Mouse (Mus musculus): ENCODE results near the gene Fyttd1.

Gene Fyttd1

DNA sequence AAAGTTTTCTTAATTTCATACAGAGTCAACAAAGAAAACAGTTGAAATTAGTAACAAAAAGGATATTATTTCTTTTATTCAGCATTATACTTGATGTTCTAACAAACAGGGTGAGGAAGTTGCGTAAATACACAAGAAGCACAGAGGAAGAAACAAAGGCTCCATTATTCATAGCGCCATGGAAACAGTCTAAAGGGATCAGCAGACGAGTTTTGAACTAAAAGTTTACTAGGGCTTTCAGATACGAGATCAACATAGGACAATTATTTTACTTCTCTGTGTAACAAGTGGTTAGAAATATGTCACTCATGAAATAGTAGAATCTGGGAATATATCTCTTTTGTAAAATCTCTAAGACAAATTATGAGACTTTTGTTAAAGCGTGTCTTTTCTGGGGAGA lies 68.1 kb downstream of the Fyttd1 start:
- DNase-seq, result no peak

DNA sequence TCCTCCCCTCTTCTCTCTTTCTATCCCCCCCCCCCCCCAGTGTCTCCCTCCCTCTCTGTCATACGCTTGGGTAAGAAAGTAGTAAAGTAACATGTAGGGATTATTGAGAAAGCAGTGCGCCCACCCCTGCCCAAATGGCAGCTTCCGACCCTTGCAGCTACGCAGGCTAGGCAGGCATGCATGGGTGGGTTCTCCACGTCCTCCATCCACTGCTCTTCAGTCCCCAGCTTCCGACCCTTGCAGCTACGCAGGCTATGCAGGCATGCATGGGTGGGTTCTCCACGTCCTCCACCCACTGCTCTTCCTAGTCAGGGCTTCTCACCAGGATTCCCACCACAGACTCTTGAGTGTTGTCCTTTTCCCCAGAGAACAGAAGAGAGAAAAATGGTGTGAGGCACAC lies 70.7 kb downstream of the Fyttd1 start:
- DNase-seq, result no peak

DNA sequence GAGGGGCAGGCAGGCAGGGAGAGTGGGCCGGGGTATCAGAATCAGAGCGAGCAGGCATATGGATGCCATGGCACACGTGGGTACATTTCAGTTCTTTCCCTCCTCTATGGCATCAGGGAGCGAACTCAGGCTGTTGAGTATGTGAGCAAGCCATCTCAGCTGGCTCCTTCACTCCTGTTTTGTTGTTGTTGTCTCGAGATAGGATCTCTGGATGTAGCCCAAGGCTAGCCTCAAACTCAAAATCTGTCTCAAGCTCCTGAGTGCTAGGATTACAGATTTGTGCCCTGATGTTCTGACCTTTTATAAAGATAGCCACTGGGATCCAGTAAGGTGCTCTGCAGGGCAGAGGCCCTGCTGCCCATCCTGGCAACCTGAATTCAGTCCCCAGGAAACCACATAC lies 71.4 kb downstream of the Fyttd1 start:
- no peak for DNase-seq

DNA sequence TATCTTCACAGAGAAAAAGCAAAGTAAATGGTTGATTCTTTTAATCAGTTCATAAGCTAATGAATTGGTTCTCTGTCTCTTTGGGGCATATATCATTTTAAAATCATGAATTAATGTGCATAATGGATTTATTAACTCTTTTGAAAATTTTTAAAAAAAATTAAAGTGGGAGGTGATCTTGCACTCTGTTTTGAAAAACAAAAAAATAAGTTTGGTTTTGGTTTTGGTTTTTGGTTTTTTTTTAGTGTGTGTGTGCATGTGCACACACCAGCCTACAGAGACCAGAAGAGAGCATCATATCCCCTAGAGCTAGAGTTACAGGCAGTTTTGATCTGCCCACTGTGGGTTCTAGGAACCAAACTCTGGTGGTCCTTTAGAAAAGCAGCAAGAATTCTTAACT lies 72.0 kb downstream of the Fyttd1 start:
- no peak for DNase-seq

DNA sequence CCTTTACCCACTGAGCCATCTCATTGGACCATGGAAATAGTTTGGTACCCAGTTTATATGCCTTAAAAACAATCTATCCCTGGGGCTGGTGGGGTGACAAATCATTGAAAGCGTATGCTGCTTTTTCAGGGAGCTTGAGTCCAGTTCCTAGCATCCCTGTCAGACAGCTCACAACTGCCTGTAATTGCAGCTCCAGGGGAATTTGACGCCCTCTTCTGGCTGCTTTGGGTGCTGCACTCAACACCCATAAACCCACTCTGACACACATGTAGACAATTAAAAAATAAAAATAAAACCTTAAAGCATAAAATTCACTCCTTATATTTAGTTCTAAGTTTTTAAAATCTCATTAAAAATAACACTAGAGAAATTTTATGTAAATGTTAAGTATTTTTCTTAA lies 73.8 kb downstream of the Fyttd1 start:
- DNase-seq, result no peak

DNA sequence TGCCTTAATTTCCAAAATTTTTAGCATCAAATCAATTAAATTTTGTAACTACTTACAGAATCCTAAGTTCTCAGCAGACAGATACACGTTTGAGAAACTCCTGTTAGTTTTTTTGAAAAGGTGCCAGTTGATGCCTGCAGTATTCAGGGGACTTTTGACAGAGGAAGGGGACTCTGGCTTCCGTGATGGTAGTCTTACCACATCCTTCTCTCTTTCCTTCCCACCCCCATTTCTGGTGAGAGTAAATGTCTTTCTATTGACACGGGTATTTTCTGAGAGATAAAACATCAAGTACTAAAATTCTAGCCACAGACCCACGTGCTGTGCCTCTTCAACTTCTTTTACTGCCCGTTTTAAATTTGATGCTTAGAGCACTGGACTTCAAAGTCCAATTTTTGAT lies 76.5 kb downstream of the Fyttd1 start:
- DNase-seq, result no peak

DNA sequence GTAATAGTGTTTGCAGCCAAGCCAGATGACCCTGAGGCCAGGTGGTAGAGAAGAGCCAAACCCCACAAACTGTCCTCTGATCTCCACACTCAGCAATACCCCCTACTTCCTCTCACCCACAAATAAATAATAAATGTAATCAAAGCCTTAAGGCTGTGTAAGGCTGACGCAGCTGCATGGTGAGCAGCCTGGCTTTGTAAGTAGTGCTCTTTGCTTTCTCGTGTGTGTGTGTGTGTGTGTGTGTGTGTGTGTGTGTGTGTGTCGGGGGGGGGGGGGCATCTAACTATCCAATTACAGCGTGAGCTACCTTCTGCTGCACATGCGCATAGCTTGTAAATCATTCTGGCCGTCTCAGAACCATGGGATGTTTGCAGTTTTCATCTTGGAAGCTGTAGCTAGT lies 77.0 kb downstream of the Fyttd1 start:
- DNase-seq, result no peak

DNA sequence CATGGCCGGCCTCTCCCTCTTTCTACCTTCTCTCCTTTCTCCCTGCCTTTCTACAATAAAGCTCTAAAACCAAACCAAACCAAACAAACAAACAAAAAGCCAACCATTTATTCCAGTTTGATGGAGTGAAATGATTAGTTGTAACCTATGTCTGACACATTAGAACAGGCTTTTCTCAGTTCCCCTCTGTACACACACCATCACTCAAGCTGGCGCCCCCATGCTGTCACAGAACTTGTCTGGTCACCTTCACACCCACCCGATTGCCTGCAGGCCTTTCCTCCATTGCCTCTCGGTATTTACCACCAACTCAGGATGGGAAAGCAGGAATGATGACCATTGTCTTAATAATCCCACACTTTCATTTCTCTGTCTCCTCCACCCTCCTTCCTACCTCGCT lies 79.6 kb downstream of the Fyttd1 start:
- no peak for DNase-seq

Data from layer of hippocampus, adult 9-11 months (tissue).